Mouse (Mus musculus) C2C12 (cell line): ENCODE results near the gene Fbxo42. TPM values are rescaled to one million over a fixed set of nuclear protein-coding genes. Genes with fewer than 3 reads are reported as not detected.

Experiments
- H3K27me3 ChIP-seq: one replicate; pipeline ENCODE4 v1.6.1; 2011; ENCODE audit not compliant: control insufficient read depth, insufficient read depth, insufficient read length
- H3K36me3 ChIP-seq: one replicate; pipeline ENCODE4 v1.6.1; 2011; ENCODE audit not compliant: control insufficient read depth, insufficient read depth
- H3K4me3 ChIP-seq: one replicate; pipeline ENCODE4 v1.5.1; 2011; ENCODE audit warnings: mild to moderate bottlenecking, control low read depth; ENCODE audit not compliant: poor library complexity, insufficient read depth, severe bottlenecking
- H3K79me2 ChIP-seq: one replicate; pipeline ENCODE4 v1.6.1; 2011; ENCODE audit not compliant: control insufficient read depth, insufficient read depth
- H3K79me3 ChIP-seq: one replicate; pipeline ENCODE4 v1.6.1; 2011; ENCODE audit warnings: low read depth, control low read depth
- H3ac ChIP-seq: one replicate; pipeline ENCODE3; 2011; ENCODE audit warnings: low read depth; ENCODE audit not compliant: control insufficient read depth, insufficient read length
- CEBPB ChIP-seq: IDR thresholded peaks from one replicate; pipeline ENCODE4 v1.6.1; 2011; ENCODE audit warnings: low read depth, mild to moderate bottlenecking, control low read depth, moderate library complexity
- CTCF ChIP-seq: IDR thresholded peaks from one replicate; pipeline ENCODE4 v1.5.1; 2011; ENCODE audit not compliant: control insufficient read depth, insufficient read depth, insufficient read length
- FOSL1 ChIP-seq: IDR thresholded peaks from one replicate; pipeline ENCODE4 v1.8.0; 2011; ENCODE audit warnings: mild to moderate bottlenecking, low read length; ENCODE audit not compliant: poor library complexity, insufficient read depth, severe bottlenecking
- MAX ChIP-seq: IDR thresholded peaks from one replicate; pipeline ENCODE4 v1.6.1; 2011; ENCODE audit warnings: mild to moderate bottlenecking, control low read depth
- MYOD1 ChIP-seq: IDR thresholded peaks from one replicate; pipeline ENCODE4 v1.6.1; 2011; ENCODE audit warnings: low read depth; ENCODE audit not compliant: control insufficient read depth, insufficient read length
- MYOG ChIP-seq: IDR thresholded peaks from one replicate; pipeline ENCODE4 v1.6.1; 2011; ENCODE audit not compliant: control insufficient read depth, insufficient read length; ENCODE audit errors: extremely low read depth
- USF1 ChIP-seq: IDR thresholded peaks from one replicate; pipeline ENCODE4 v1.6.1; 2011; ENCODE audit warnings: low read depth, mild to moderate bottlenecking, control low read depth, moderate library complexity
- polyA plus RNA-seq: library from polyadenylated mRNA; unstranded; fragments of >200 nt; fragmentation: generic; extraction: Trizol; gene quantifications from one replicate; pipeline ENCODE4 v1.2.1, GENCODE M21; 2012; ENCODE audit warnings: missing spikeins

Fbxo42 gene
- polyA plus RNA-seq, 1 experiment = 11.6 TPM

DNA sequence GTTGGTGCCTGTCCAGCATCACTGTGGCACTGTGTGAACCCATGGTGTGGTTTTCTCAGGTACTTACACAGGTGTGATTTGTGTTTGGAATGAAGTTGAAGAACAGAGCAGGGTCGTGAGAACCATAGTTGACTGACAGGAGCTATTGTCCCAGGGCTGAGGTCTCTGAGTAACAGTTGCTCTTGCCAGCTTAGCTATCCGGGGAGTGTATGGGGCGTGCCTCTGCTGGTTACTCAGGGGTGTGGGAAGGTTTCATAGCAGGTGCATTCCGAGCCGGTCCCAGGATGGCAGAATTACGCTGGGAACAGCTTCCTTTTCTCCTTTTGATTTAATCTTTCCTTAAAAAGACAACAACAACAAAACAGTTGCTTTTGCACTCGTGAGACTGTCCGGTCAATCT lies 33.1 kb downstream of the Fbxo42 start:
- H3K27me3 ChIP-seq = no peaks in the 10 kb centered on the region
- H3K4me3 ChIP-seq = no peak overlapping the region
- H3K79me3 ChIP-seq = peaks cover 9% of the 10 kb centered on the region
- H3K79me2 ChIP-seq = peaks cover 61% of the 10 kb centered on the region
- no peak overlapping the region for H3ac ChIP-seq
- H3K36me3 ChIP-seq = peaks cover 24% of the 10 kb centered on the region
- TF ChIP-seq MYOD1 = no peak
- no peak for TF ChIP-seq FOSL1
- TF ChIP-seq CTCF = no peak
- TF ChIP-seq MYOG = no peak
- no peak for TF ChIP-seq USF1
- TF ChIP-seq CEBPB = no peak
- no peak for TF ChIP-seq MAX

DNA sequence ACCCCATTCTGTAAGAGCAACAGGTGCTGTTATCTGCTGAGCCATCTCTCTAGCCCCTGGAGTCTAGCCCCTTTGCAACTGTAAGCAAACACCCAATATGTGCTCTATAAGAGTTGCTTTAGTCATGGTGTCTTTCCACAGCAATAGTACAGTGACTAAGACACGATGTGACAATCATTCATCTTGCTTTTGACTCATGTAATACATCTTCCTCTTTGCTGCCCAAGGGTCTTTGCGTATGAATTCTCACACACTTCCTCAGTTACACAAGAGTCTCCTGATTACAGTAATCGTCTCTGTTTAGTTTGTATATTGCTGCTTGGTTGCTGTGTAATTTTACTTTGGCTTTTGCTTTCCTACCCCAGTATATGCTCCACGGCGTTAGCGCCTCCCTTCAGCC lies 34.3 kb downstream of the Fbxo42 start:
- Histone ChIP-seq H3K79me2 (peaks cover 67% of the 10 kb centered on the region), H3K79me3 (peaks cover 6% of the 10 kb centered on the region), H3K4me3 (no peak overlapping the region), H3ac (no peak overlapping the region), H3K36me3 (peaks cover 22% of the 10 kb centered on the region), H3K27me3 (no peaks in the 10 kb centered on the region)
- TF ChIP-seq MYOG = no peak
- TF ChIP-seq MAX = no peak
- TF ChIP-seq MYOD1 = no peak
- TF ChIP-seq USF1 = no peak
- no peak for TF ChIP-seq FOSL1
- no peak for TF ChIP-seq CEBPB
- TF ChIP-seq CTCF = no peak

DNA sequence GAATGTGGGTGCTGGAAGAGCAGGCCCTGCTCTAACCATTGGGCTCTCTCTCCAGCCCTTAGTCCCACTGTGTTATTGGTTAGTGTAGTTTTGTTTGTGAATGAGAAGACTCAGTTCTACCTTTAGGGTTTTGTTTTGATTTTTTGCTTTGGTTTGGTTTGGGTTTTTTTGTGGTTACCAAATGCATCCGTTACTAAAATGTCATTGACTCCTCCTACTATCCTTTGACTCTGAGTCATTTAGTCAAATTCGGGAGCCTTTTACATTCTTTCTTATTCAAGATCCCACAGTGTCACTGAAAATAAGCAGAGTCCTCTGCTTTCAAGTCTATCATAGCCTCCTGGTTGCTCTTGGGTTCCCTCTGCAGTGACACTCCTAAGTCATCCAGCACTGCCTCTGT lies 36.2 kb downstream of the Fbxo42 start:
- H3K36me3 ChIP-seq = peaks cover 22% of the 10 kb centered on the region
- no peak overlapping the region for H3K4me3 ChIP-seq
- no peak overlapping the region for H3ac ChIP-seq
- H3K79me2 ChIP-seq = peaks cover 61% of the 10 kb centered on the region
- no peaks in the 10 kb centered on the region for H3K27me3 ChIP-seq
- H3K79me3 ChIP-seq = peaks cover 3% of the 10 kb centered on the region
- no peak for TF ChIP-seq CEBPB
- TF ChIP-seq CTCF = no peak
- no peak for TF ChIP-seq USF1
- no peak for TF ChIP-seq MYOG
- no peak for TF ChIP-seq MYOD1
- no peak for TF ChIP-seq MAX

DNA sequence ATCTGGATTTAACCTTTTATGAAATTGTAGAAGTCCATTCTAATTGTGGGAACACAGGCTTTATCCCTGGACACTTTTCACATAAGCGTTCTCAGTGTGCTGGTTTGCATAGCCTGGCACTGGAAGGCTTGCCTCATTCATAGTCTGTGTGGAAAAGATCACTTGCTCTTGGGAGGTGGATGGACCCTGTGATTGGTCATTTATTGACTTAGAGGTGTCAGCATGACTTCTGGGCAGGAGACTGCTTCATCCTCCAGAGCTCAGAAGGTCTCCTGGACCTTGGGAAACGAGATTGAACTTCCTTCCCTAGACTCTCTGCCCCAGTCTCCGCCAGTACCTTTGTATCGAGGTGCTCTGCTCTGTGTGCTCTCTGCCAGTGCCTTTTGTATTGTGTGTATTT lies 36.7 kb downstream of the Fbxo42 start:
- Histone ChIP-seq H3ac (no peak overlapping the region), H3K27me3 (no peaks in the 10 kb centered on the region), H3K4me3 (no peak overlapping the region), H3K79me3 (peaks cover 3% of the 10 kb centered on the region), H3K36me3 (peaks cover 22% of the 10 kb centered on the region), H3K79me2 (peaks cover 56% of the 10 kb centered on the region)
- TF ChIP-seq MAX (no peak), MYOD1 (no peak), CEBPB (no peak), FOSL1 (no peak), MYOG (no peak), CTCF (no peak), USF1 (no peak)

DNA sequence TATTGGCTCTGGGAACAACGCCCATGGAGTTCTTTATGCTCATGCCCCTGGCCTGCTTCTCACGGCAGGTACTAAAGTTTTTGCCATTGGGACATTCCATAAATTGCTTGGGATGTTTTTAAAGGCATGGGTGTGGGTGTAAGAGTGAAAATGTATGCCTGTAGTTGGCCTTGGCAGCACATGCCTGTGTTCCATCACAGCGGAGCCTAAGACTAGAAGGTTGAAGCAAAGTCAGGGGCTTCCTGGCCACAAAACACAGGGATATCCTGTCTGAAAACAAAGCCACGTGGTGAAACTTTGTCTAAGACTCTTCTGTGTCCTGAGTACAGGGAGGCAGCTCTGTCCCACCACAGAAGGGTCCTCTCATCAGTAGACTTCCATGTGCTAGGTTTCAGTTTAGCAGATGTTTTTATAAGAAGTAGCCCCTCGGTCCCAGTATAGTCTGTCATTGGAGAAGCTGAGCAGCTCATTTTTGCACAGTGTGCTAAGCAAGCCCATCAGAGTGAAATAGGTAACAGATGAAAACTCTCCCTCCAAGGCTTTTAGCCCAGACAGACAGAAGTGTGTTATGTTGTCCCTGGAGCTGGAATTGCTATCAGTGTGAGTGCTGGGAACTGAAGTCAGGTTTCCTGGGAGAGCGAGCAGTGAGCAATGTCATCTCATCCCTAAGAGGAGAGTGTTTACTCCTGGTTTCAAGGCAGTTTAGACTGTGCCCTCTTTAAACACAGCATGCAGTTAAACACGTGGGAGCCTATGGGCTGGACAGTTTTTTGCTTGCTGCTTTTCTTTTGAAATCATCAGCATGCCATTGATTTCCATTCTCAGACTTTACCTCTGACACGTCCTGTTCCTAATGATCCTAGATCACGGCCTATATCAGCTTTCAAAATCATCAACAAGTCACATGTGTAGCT lies 39.5 kb downstream of the Fbxo42 start:
- Histone ChIP-seq H3K79me2 (peaks cover 38% of the 10 kb centered on the region), H3K36me3 (peaks cover 11% of the 10 kb centered on the region), H3K4me3 (no peak overlapping the region), H3K79me3 (peaks cover 3% of the 10 kb centered on the region), H3ac (no peak overlapping the region), H3K27me3 (no peaks in the 10 kb centered on the region)
- TF ChIP-seq MYOG (no peak), CEBPB (no peak), FOSL1 (no peak), MAX (no peak), CTCF (no peak), USF1 (no peak), MYOD1 (no peak)

DNA sequence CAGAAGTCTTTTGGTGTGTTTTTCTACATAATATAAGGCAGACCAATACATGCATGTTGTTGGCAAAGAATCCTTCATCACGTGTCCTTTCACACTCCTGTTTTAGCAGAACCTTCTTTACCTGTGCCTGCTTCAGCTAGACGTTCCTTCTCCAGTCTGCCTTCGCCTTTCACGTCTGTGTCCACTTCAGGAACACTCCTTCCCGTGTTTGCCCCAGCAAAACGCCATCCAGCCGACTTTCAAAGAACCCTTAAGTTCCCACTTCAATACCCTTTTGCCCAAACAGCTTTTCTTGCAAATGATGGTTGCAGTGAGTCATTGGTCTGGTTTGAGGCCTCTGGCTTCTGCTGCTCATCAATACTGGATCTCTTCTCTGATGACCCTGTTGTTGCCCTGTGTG lies 43.6 kb downstream of the Fbxo42 start:
- no peak overlapping the region for H3ac ChIP-seq
- peaks cover 16% of the 10 kb centered on the region for H3K36me3 ChIP-seq
- H3K79me3 ChIP-seq = no peaks in the 10 kb centered on the region
- no peak overlapping the region for H3K4me3 ChIP-seq
- H3K27me3 ChIP-seq = no peaks in the 10 kb centered on the region
- peaks cover 5% of the 10 kb centered on the region for H3K79me2 ChIP-seq
- no peak for TF ChIP-seq CEBPB
- no peak for TF ChIP-seq MAX
- TF ChIP-seq CTCF = no peak
- no peak for TF ChIP-seq USF1
- TF ChIP-seq FOSL1 = no peak
- no peak for TF ChIP-seq MYOD1
- TF ChIP-seq MYOG = no peak
